Mouse (Mus musculus): ENCODE data around the gene B430218F22Rik. TPM values are rescaled to one million over a fixed set of nuclear protein-coding genes. Genes with fewer than 3 reads are reported as not detected.
A peak's percentile ranks its signal among the peaks of the same experiment; 100 is the strongest.

The B430218F22Rik gene
- polyA plus RNA-seq (2017; shearing (Covaris generic)): under 1 TPM in 1 of 2 experiments, not detected in 1; 0.41 TPM

DNA sequence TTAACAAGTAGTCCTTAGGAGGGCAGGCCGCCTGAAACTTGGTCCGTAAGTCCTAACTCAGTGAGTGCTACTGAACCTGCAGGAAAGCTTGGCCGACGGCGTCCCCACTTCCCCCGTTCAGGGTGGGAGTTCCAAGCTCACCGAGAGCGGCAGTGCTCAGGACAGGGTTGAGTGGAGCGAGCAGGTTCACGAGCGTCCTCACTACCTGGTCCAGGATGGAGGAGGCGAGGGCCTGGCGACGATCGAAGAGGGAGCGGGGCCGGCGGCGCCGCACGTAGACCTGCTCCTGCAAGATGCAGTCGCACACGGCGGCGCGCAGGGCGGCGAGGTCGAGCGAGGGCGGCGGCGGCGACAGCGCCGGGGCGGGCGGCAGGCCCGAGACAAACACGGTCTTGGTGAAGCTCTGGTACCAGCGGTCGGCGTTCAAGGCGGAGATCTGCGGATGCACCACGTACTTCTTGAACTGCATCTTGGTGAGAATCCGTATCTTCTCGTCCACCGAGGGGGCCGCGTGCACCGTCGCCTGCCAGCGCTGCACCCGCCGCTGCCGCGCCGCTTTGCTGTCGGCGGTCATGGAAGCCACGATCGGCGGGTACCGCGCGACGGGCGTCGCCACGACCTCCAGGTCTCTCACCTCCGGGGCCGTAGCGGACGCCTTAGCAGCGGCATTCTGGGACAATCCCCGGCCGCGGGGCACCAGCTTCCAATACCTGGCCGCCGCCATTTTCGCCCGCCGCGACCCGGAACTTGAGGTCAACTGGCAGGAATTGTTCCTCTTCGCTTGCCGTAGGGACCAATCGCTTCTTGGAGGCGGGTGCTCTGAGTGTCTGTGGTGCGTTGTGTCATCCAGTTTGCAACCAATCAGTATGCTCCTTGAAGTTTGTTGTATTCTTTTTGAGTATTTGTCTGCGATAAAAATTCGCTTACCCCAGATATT is at the start of gene B430218F22Rik, which contains the start of gene Mrps30:
B430218F22Rik (plus strand) TSS at position 120 of the 937 bp plus-strand sequence.
Mrps30 (minus strand) TSS at position 742 of the 937 bp plus-strand sequence.
- peak; percentile 93 for ATAC-seq

DNA sequence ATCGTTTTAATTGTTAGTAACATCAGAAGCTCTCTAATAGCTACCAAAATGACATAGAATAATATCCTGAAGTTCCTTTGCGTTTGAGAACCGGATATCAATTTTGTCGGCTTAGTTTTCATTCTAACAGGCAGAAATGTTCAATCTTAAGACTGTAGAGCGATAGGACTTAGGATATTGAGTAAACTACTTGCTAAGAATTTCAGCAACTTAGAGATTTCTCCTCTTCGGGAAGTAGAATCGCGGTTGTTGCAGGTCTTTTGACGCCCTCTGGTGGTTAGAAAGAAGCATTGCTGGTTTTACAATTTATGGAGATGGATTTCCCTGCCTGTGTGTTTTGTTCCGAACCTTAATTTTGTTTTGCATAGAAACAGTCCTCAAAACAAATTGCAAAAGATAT is 36.2 kb upstream of the B430218F22Rik start:
- no peak for ATAC-seq

DNA sequence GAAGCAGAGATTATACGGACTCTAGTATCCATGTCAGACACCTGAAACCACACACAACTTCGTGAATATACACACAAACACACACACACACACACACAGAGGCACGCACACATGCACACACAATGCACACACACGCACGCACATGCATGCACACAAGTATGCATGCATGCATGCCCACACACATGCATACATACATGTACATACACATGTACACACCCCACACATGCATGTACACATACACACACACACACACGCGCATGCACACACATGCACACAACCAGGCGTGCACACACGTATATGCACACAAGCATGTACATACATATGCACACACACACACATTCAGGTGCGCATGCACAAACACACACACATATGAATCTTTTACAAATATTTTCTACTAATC is 35.6 kb upstream of the B430218F22Rik start:
- ATAC-seq: no peak

DNA sequence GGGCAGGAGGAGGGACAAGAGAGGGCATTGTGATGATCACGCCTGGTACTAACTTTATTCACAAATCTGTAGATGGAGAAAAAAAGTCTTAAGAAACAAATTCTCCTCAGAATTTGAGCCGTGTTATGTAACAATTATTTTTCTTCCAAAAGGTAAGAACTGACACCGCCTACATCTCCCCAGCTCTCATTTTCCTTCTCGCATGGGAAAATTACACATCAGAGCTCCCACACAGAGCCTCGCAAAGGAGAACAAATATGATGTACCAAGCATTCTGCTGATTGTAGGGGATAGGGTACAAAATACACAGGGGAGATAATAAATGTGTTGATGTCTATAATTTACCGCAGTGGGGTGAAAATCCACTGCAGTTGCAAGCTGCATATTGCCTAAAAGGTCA is 23.1 kb upstream of the B430218F22Rik start:
- ATAC-seq: no peak

DNA sequence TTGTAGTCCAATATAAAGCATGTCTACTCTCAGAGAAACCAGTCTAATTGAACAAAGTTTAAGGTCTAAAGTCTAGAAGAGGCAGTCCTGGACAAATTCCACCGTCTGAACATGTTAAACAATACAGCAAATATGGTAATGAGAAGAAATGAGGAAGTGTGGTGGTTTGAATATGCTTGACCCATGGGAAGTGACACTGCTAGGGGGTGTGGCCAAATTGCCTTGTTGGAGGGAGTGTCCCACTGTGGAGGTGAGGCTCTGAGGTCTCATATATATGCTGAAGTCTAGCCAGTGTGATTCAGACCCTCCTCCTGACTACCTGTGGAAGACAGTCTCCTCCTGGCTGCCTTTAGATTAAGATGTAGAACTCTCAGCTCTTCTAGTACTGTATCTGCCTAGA is 20.7 kb upstream of the B430218F22Rik start:
- no peak for ATAC-seq

DNA sequence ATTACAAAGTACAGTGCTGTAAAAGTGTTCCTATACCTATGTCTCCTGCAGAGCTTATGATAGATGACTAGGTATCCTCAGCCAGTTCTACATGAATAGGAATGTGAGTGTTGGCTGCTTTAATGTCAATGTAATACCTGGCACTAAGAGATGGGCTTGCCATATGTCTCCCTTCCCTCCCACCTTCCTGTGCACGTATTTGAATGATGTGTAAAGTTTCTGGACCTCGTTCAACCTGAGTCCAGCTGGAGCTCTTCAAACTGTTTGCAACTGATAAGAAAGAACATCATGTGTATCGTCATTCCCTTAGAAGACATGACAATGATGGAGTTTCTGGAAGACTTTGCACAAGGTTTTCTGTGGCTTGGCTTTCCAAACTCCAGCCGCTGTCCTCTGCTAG is 13.6 kb upstream of the B430218F22Rik start:
- no peak for ATAC-seq

DNA sequence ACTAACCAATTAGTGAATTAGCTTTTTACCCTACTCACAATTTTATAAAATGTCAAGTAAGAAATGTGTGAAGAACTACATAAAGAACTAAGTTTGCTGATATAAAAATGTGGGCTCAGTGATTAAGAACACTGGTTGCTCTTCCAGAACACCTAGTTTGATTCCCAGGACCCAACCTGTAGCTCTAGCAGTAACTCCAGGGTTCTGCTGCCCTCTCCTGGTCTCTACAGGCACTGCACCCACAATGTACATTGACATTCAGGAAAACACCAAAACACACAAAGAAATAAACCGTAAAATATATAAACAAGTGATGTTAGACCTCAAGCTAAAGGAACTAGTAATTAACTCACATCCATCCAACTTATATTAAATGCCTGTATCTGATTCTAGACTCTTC is 7.3 kb upstream of the B430218F22Rik start:
- ATAC-seq: peak; percentile 87

DNA sequence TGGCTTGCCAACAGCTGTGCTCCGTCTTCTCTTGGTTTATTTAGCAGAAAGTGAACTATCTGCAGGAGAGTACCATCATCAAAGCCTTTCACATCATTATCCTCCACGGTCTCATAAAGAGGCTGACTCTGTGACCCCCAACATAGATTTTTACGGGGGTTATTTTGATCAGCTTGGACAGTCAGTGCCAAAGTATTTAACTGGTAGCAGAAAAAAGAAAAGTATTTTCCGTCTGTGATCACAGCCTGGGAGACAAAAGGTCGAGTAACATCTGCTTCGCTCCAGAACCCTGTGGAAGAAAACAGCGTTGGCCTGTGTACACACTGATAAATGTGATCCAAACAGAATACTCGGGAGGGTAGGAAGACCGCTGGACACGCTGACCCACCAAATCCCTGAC is 6.0 kb upstream of the B430218F22Rik start:
- no peak for ATAC-seq

DNA sequence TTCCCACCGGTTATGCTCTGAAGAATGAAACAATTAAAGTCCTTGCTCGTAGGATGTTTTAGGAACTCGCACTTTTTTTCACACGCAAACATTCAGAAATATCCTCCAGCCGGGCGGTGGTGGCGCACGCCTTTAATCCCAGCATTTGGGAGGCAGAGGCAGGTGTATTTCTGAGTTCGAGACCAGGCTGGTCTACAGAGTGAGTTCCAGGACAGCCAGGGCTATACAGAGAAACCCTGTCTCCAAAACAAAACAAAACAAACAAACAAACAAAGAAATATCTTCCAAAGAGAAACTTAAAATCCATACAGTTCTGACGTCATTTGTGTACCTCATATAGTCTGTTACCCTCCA is 995 bp downstream of the B430218F22Rik start:
- peak; percentile 21 for ATAC-seq

DNA sequence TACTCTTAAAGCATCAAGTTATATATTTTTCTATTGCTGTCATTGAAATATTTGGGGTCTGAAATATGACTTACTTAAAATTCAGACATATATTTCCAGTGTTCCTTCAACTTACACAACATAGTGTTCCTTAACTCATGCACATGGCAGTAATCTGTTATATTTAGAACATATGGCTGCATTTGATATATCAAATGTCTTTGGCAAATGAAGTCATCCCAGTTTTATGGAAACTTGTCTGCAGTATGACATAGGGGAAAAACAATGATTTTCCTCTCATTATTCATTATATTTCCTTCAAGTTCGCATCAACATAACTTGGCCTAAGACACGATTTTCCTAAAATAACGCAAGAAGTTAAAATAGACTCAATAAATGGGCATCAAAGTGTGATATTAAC is 9.4 kb downstream of the B430218F22Rik start:
- no peak for ATAC-seq

DNA sequence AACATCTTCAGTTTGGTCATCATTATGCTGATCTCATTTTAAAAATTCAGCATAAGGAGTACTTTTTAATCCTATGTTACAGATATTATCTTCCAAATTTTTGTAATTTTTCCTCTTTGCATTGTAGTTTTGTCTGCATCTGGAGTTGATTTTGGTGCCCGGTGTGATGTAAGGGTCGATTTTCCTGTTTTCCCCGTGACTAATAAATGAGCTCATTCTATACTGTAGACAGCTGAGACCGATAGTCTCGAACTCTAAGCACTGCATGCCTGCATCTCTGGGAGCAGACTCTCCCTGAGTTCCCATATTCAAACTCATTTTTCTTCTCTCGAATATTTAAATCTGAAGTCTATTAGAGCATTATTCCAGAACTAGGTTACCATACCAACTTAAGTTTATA is 13.9 kb downstream of the B430218F22Rik start:
- ATAC-seq: no peak

DNA sequence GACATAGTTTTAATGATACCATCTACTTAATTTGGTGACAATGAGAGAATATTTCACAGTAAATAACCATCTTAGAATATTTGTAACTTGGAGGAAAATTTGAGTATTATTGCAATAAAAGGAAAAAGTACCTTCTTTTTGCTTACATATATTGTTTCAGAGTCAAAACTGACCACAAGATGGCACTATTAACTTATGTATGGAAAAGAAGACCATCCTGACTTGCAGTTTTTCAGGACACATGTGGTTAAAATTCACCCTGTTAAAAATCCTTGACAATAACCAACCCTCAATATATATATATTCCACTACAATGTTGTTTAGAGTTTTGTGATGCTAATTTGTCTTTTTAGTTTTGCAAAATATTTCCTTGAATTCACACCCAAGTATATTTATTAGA is 17.1 kb downstream of the B430218F22Rik start:
- peak; percentile 43 for ATAC-seq

DNA sequence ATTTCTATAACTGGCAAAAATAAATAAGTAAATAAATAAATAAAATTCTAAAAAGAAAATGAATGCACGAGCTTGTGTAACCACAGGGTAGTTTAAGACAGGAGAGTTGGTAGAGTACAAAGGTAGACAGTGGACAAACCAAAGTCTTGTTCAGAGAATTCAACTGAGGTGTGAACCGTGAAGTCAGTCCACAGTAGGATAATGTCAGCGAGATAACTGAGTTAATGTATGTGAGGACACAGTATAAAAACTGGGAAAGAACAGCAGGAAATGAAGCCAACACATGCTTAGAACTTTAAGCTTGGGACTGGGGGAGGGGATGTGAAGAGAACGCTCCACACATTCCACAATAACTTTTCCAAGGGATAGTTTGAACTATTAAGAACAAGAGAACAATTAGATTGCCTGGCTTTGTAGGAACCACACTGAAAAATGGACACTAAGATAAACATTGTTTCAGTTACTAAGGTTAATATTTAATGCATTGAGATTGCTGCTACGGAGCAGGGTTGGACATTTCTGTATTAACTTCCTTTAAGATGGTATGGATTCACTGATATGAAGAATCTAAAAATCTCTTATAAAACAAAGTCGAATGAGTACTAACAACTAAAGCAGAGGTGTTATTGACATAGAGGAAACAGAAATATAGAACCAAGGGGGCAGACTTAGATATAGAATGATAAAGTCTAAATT is 25.0 kb downstream of the B430218F22Rik start:
- no peak for ATAC-seq

DNA sequence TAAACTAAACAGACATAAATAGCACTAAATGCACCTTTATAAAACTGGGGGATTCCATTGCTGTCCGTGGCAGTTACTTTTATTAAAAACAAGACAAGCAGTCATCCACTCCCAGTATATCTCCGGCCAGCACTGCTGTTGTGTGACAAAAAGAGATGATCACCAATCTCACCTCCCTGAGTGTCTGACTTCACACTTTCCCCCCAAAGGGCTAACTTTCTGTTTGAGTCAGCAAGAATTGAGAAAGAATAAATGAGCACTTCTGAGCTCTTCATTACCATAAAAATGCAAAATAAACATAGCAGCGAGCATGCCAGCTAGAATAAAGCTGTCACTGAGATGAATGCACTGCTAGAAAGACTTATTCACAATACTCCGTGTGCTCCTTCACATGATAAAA is 31.7 kb downstream of the B430218F22Rik start:
- ATAC-seq: no peak

DNA sequence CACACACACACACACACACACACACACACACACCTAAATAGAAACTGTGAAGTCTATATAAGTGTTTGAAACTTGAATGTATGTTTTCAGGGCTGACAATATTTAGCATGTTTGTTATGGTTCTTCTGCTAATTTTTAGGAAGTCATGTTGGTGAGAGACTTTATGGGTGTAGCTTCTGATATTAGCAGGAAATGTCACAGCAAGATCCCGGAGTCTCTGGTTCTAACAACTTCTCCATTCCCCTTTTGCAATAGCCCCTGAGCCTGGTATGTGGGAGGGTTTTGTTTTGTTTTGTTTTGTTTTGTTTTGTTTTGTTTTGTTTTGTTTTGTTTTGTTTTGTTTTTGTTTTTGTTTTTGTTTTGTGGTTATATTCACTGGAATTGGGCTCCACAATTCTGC is 34.0 kb downstream of the B430218F22Rik start:
- no peak for ATAC-seq

DNA sequence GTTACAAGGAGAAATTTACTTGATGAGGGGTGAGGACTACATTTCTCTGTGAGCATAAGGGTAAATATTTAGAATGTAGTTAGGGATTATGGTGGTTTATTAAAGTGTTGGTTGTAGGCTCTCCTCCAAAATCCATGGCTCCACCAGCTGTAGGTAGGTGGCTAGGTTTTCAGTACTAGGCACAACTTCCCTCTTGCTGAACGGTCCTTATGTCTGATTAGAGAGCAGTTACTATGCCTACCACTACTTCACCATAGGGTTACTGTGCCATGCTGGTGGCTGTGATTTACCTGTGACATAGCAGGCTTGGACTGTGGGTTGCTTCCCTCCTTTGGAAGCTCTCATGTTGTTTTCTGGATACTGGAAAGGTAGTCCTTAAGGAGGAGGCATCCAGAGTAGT is 34.4 kb downstream of the B430218F22Rik start:
- no peak for ATAC-seq

Other genes starting within 250 kb of the B430218F22Rik start
- 1 to 10 TPM; 1.8 to 3.0 TPM for gene Mrps30, start 622 bp downstream of the B430218F22Rik start, polyA plus RNA-seq (2017; shearing (Covaris generic))

Measured in activated CD4-positive, CD25-positive, alpha-beta regulatory T cell, adult 4 months (primary cell).